Mouse (Mus musculus) right cerebral cortex, postnatal 4 days (tissue): ENCODE results near the gene Gmeb1.
A peak's percentile ranks its signal among the peaks of the same experiment; 100 is the strongest.
"Not testable (repeated sequence)": the region's sequence is repeated elsewhere in the genome, so short reads cannot be mapped to it uniquely, and the experiment has no call there.

Experiments
- DNase-seq: peaks from one replicate; pipeline ENCODE4 v3.0.0-alpha.2; 2022

The Gmeb1 gene

GRCm38 (mm10) chr4:132273166-132273565 lies 11.8 kb upstream of the Gmeb1 start:
- DNase-seq = peak; percentile 53

DNA sequence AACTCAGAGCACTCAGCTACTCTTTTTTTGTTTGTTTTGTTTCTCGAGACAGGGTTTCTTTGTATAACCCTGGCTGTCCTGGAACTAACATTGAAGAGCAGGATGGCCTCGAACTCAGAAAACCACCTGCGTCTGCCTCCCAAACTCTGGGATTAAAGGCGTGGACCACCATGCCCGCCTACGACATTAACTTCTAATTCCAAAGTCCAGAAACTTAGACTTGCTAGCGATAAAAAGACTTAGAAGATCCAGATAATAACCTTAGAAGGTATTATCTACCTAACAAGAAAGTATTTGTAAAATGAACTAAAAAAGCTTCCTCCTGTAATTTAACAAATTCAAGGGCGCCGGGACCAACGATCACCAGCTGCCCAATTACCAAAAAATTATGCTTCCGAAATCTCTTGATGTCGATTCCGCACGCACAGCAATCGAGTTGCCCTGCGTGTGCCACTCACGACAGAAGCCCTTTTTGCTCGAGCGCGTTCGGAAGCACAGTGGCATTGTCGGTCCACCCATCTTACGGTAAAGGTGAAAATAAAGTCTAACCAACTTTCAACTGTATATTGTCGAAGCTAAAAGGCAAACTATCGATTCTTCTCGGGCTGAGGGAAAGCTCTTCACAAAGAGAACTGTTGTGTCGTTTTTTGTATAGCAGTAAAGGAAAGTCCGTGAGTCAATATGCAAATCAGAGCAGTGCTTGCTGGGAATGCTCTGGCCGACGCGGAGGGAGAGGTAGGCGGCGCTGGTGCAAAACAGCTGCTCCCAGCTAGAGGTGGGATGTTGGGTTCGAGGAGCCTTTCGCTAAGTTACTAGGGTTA lies 8.5 kb upstream of the Gmeb1 start:
- peak; percentile 79 for DNase-seq

DNA sequence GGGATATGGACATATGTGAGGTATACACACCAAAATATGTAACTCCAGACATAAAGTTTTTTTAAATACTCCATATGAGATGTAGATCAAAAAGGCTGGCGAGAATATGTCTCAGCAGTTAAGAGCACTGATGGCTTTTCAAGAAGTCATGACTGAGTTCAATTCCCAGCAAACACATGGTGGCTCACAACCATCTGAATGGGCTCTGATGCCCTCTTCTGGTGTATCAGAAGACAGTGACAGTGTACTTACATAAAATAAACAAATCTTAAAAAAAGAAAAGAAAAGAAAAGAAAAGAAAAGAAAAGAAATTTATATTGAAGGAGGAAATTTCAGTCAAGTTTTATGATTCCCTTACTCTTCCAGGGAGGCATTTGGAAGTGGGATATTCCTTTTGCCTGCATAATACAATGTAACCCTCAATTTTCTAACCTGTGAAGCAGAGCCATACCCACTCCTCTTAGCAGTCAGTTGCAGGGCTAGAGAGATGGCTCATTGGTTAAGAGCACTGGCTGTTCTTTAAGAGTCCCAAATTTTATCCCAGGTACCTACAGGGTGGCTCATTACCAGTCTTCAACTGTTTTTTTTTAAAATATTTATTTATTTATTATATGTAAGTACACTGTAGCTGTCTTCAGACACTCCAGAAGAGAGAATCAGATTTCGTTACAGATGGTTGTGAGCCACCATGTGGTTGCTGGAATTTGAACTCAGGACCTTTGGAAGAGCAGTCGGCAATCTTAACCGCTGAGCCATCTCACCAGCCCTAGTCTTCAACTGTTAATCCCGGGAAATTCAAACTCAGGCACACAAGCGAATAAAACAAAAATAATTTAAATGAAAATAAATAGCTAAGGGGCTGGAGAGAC lies 7.7 kb upstream of the Gmeb1 start:
- DNase-seq = no peak

GRCm38 (mm10) chr4:132266835-132267349 lies 5.5 kb upstream of the Gmeb1 start:
- no peak for DNase-seq

DNA sequence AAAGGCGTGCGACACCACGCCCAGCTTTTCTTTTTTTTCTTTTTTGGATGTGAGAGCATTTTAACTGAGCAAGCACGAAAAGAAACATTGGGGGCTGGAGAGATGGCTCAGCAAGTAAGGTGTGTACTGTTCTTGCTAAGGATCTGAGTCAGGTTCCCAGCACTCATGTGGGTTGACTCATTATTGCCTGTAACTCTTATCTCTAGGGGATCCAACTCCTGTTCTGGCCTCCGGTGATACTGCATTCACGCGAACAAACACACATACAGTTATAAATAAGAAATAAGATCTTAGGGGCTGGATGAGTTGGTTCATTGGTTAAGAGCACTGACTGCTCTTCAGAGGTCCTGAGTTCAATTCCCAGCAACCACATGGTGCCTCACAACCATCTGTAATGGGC lies 1.9 kb upstream of the Gmeb1 start:
- no peak for DNase-seq

DNA sequence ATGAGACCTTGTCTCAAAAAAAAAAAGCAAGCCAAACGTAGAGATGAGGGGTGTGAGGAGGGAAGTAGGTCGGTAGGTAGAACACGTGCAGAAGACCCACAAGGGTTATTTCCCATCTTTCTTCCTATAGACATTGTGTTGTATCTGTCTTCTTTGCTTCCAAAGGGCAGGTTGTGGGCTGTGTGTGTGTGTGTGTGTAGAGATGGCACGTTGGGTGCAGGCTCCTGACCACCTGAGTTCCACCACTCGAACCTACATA lies 885 bp upstream of the Gmeb1 start:
- no peak for DNase-seq

DNA sequence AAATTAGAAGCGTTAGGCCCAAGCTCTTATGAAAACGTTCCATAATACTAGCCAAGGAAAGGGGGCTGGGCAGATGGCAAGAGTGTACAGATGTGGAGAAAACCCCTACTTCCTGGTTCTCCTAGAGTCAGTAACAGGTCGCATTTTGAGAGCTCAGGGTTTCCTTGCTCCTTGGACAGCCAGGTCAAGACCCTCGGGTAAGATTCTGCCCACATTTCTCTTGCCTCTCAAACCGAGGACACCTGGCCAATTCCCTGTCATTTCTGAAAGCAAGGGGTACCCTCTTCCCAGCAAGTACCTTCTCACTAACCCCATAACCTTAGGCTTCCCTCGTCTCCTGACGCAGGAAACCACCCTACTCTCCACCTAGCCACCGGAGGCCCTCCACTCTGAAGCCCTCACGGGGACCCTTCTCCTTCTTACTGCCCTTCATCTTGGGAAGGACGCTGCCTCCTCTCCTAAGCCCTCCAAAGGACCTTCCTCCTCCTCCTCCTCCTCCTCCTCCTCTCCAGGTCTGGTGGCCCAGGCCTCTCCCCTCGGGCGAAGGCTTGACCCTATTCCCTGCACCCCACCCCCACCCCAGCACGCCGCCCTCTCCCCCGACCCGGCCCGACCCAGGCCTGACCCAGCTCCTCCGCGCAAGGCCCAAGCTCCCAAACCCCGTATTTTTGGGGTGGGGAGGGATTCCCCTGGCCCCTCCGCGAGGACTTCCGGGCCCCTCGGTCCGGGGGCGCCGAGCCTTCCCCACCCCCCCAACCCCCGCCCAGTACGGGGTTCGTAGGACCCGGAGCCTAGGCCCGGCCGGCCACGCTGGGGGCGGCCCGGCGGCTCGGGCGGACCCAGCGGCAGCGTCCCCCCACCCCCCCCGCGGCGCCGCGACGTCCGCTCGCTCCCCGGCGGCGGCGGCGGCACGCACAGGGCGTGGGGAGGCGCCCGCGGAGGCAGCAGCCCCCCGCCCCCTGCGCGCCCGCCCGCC lies 710 bp downstream of the Gmeb1 start:
- peak; percentile 62 for DNase-seq

GRCm38 (mm10) chr4:132259248-132259647 lies 2.2 kb downstream of the Gmeb1 start:
- no peak for DNase-seq

DNA sequence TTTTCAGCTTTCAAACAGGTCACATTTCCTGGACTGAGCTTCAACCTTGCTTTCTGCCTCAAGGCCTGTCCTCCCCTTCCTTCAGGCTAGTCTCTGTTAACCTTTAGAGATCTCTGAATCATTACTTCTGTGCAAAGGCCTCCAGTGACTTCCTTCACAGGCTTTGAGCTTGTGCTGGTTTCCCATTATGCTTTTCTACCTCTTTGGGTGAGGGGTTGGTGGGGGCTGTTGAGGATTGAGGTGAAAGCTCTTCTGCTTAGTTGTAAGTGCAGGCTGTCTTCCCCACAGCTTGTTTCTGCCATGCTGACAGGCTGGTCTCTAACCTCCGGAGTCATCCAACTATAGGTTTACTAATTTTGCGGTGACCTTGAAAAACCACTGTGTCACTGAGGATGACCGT lies 5.0 kb downstream of the Gmeb1 start:
- no peak for DNase-seq

DNA sequence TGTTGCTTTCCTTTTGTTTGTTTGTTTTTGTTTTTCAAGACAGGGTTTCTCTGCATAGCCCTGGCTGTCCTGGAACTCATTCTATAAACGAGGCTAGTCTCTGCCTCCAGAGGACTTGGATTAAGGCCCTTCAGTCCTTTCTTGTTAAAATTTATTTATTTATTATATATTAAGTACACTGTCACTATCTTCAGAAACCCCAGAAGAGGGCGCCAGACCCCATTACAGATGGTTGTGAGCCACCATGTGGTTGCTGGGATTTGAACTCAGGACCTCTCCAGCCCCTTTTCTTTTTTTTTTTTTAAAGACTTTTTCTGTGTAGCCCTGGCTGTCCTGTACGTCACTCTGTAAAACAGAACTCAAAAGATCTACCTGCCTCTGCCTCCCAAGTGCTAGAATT lies 6.4 kb downstream of the Gmeb1 start:
- no peak for DNase-seq

GRCm38 (mm10) chr4:132253622-132254021 lies 7.8 kb downstream of the Gmeb1 start:
- DNase-seq = no peak

DNA sequence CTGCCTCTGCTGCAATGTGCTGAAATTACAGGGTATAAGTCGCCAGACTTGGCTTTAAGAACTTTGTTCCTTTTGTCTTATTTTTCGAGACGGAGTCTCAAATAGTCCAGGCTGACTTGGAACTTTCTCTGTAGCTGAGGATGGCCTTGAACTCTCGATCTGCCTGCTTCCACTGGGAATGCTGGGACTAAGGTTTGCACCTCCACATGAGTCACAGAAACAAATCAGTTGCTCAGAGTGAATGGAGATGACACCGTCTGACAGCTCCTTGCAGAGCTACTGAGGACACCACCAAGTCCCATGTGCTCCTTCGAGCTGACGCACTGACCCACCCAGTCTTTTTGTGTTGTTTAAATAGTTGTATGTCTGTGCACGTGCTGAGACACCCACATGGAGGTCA lies 8.3 kb downstream of the Gmeb1 start:
- no peak for DNase-seq

DNA sequence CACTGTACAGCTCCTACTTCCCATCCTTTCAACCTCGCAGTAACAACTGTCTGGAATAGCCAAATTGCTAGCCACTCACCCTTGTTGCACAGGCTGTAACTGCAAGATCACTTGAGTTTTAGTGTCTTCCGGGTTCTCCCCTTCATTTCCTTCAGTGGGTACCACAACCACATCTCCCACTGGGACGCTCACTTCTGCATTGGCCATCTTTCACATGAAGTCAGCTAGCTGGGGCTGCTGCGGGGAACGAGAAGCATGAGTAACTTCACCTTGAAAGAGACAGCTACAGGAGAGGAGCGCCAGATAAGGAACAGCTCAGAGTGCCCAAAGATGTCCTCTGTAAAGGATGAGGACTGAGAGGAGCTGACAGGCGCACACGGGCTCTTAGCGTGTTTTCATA lies 9.8 kb downstream of the Gmeb1 start:
- no peak for DNase-seq

DNA sequence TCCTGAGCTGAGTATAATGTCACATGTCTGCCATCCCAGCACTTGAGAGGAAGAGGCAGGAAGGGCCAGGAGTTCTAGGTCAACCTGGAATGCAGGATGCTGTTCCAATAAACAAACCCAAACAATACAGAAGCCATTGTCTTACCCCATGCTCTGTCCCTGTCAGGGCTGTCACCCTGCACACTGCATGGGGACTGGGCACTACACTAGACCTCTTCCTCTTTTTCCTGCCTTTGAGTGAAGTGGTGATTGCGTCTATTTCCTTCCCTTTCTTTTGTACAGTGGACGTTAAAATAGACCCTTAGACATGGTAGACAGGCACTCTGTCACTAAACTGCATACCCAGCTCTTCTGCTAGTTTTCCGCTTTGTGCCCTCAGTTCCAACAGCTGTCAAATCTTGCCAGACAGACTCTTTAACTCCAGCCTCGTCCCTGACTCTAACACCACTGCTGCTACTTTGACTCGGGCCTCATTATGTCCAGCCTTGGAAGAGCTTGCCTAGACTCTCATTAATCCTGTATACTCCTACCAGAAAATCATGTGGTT lies 13.9 kb downstream of the Gmeb1 start:
- DNase-seq = no peak

DNA sequence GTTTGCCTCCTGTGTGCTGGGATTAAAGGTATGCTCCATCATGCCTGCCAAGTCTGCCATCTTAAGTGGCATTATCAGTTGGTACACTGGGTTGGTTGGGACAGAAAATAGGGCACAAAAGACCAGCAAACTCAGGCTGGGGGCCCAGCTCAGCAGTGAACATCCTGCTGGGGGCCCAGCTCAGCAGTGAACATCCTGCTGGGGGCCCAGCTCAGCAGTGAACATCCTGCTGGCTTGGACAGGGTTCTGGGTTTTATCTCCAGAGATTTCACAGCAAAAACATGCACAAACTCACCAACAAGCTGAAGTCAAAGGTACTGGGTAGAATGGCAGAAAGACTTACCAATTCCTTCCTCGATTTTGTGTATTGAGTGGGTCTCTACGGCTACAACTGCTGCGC lies 15.8 kb downstream of the Gmeb1 start:
- no peak for DNase-seq

- DNase-seq = no peak
Observed at GRCm38 (mm10) chr4:132241208-132241607, 20.2 kb downstream of the Gmeb1 start.

GRCm38 (mm10) chr4:132240367-132240766 lies 21.0 kb downstream of the Gmeb1 start:
- no peak for DNase-seq

- no peak for DNase-seq
Observed at GRCm38 (mm10) chr4:132238356-132238755, 23.0 kb downstream of the Gmeb1 start.

DNA sequence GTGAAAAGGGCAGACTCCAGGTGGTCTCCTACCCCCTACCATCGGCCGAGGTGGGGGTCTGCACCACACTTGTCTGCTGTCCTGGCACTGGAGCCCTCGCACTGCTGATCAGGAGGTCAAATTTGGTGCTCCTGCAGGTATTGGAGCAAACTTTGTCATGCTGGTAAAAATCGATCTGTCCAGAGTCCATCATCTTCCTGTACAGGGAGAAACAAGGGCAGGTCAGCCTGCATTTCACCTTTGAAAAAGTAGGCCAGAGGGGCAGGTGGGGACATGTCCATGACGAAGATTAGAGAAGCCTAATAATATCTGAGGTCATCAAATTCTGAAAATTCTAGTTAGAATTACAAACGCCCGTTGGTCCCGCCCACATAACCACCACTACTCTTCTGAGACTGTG lies 26.7 kb downstream of the Gmeb1 start:
- no peak for DNase-seq

DNA sequence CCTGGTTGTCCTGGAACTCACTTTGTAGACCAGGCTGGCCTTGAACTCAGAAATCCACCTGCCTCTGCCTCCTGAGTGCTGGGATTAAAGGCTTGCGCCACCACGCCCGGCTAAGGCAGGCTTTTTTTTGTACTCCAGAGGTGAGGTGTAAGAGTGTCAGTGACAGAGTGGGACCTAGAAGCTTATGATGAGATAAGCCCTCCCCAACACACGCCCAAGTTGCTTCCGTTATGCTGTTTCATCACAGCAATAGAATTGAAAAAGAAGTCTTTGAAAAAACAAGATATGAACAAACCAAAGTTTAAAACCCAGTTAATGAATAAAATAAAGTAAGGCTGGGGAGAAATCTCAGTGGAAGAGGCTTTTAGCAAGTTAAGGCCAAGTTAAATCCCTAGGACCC lies 31.0 kb downstream of the Gmeb1 start:
- no peak for DNase-seq

DNA sequence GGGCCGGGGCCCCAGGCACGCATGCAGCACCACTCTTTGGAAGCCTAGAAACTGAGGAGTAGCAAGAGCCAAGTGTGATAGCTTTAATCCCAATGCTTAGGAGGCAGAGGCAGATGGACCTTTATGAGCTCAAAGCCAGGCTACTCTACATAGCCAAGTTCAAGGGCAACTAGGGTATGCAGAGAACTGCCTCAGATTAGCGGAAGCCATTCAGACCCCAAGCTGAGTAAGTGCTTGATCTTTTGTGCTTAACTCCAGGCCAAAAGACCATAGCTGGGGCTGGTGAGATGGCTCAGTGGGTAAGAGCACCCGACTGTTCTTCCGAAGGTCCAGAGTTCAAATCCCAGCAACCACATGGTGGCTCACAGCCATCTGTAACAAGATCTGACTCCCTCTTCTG lies 39.4 kb downstream of the Gmeb1 start:
- DNase-seq = not testable (repeated sequence)

- DNase-seq = not testable (repeated sequence)
Observed at GRCm38 (mm10) chr4:132218439-132218838, 43.0 kb downstream of the Gmeb1 start.

DNA sequence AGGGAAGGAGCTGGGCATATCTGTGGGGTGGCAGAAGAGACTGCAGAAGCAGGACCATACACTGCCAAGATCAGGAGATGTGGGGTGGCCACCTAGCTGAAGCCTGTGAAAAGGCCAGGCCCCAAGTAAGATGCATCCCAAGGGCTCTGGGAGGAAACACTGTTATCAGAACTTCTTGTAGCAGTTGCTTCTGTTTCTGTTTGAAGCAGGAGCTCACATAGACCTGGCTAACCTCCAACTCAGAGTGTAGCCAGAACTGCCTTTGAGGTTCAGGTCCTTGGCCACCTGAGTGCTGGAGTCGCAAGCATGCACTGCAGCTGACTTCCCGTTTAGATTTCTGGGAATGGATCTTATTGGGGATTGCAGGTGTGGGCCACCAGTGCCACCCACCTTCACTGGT lies 43.6 kb downstream of the Gmeb1 start:
- no peak for DNase-seq
